Mouse (Mus musculus) G1E (cell line): Measurements from ENCODE around the gene Cdkn2b.

ENCODE experiments used
- CTCF ChIP-seq: IDR thresholded peaks from 2 replicates; pipeline ENCODE4 v1.5.1; 2012; ENCODE audit warnings: low read depth, low read length, inconsistent platforms, mixed read lengths
- GATA1 ChIP-seq: IDR thresholded peaks from 2 replicates; pipeline ENCODE4 v1.6.1; 2012; ENCODE audit warnings: borderline replicate concordance, low read length, inconsistent platforms, mixed read lengths
- GATA2 ChIP-seq: IDR thresholded peaks from 2 replicates; pipeline ENCODE4 v1.6.1; 2012; ENCODE audit warnings: low read depth, low read length, inconsistent platforms, borderline replicate concordance
- POLR2AphosphoS5 ChIP-seq: IDR thresholded peaks from 2 replicates; pipeline ENCODE4 v1.6.1; 2012; ENCODE audit warnings: low read depth, low read length, inconsistent platforms; ENCODE audit not compliant: insufficient replicate concordance
- TAL1 ChIP-seq: conservative IDR thresholded peaks from 2 replicates; pipeline ENCODE4 v1.6.1; 2012; ENCODE audit warnings: low read depth, low read length, inconsistent platforms, mixed read lengths

DNA sequence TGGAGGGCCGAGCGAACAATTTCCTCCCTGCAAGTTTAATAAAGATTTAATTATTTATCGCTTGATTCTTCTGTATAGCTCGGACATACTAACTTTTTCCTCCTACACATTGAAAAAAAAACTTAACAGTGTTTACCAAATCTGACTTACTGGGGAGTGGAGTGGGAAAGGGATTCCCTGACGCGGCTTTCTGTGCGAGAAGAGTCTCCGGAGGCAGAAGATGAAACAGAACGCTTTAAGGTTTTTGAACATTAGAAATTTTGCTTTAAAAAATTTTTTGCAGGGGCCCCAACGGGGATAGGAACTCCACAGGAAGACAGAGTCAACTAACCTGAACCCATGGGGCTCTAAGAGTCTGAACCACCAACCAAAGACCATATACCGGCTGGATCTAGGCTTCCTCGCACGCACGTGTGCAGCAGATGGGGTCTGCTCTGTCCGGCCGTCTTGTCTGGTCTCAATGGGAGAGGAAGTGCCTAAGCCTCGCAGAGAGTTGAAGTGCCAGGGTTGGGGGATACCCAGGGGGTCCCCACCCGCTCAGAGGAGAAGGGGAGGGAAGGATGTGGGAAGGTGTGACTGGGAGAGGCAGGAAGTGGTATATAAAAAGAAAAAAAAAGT, 38.6 kb downstream of the Cdkn2b start:
- TF ChIP-seq CTCF (no peak), POLR2AphosphoS5 (no peak), GATA1 (no peak), GATA2 (no peak), TAL1 (no peak)
